Mouse (Mus musculus): ENCODE results near the gene Cyp1a2. TPM values are rescaled to one million over a fixed set of nuclear protein-coding genes. Genes with fewer than 3 reads are reported as not detected.

Gene Cyp1a2
- polyA plus RNA-seq, 1 experiment from 2014 or later: not detected

DNA sequence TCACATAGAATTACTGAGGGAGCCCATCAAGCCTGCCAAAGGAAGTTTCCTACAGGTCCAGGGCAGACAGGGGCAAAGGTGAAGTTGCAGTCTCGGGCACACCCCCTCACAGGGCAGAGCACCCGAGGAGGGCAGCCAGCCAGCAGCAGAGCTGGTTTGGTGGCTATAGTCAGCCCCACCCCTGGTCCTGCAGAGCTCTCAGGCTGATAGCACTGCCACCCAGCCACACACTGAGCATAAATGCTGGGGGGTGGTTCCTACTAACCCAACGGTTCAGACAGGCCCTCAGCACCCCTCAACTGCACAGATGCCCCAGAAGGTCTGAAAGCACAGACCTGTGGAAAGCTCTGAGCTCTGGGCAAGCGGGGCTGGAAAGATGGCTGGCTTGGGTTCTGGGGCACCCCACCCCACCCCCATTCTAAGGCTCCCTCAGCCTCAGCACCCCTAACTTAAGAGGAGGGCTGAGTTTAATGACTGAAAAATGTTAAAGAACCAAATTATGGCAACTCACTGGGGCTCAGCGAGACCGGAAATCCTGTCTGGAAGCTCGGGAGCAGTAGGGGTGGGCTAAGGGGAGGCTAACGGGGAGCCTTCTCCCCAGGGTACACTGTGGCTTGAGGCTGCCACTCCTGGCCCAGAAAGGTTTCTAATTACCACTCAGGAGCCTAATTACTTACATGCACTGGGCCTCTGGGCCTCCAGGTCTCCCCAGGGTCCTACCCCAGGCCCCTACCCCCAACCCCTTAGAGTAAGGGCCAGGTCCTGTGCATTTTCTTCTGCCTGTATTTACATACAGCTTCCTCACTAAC, 44.6 kb downstream of the Cyp1a2 start:
- Histone ChIP-seq H3K4me3 (ENCODE audit: low read length) (no peak overlapping the region), H3K4me2 (replicated peaks; ENCODE audit: low read depth, low read length) (peak overlapping the region; percentile 24; the same call in 1 of the 2 replicates)
- ATAC-seq (ENCODE audit: low FRiP score, low TSS enrichment): no peak; the same call in 1 of the 2 replicates

DNA sequence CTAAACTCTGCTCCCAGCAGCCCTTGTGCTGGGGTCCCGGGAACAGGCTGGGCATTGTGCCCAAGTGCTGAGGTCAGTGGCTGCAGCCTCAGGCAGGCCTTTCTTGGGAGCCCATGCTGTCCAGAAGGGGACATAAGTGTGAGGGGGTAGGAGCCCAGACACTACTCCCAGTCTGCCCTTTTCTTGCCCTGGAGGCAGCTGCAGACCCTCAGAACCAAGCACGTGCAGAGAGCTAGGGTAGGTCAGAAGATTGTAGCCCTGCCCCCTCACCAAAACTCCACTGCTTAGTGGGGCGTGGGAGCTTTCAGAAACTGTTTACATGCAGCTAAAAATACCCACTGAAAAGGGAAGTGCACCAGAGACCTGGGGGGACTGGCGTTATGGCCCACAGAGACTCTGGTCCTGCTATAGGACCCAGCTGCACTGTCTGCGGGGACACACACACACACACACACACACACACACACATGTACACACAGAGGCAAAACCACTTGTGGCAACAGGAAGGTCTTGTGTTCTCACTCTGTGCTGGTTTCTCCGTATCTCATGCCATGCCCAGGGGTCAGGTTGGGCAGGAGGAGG, 45.7 kb downstream of the Cyp1a2 start:
- H3K4me3 ChIP-seq (ENCODE audit: low read length): no peak overlapping the region

More for the DNA sequence above, 44.6 kb downstream of the Cyp1a2 start:
- Histone ChIP-seq H3K36me3 (ENCODE audit: control insufficient read depth, insufficient read depth, low read length) (peaks cover 12% of the 10 kb centered on the region), H3K9ac (ENCODE audit: low read depth, low read length) (peak overlapping the region; percentile 28; the same call in 1 of the 2 replicates), H3K9me3 (ENCODE audit: control insufficient read depth, low read length) (no peaks in the 10 kb centered on the region), H3K27ac (ENCODE audit: low read depth, low read length) (peak overlapping the region; percentile 76; the same call in 1 of the 2 replicates), H3K4me1 (ENCODE audit: control insufficient read depth, insufficient read depth, low read length) (peaks cover 65% of the 10 kb centered on the region), H3K27me3 (ENCODE audit: control insufficient read depth, insufficient read depth, low read length) (no peaks in the 10 kb centered on the region)
- 14% methylated on average over 8 of the region's 8 CpGs for WGBS

DNA sequence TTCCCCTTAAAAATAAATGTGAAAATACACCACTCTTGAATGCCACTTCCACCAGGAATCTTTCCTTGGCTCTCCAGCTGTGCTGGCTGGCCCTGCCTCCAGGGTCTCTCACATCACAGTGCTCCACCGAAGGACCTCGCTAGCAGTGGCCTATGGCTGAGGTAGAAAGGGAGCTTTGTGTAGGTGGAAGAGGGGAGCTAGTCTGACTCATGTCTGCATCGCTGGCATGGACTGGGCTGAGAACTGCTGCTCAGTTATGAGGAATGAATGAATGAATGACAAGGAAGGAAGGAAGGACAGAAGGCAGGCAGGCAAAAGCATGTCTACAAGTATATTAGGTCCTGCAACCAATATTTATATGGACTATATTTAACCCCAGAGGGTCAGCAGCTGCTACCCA, 46.2 kb downstream of the Cyp1a2 start:
- 48% methylated on average over 3 of the region's 3 CpGs for WGBS

More for the DNA sequence above, 45.7 kb downstream of the Cyp1a2 start:
- WGBS: 9% methylated on average over 6 of the region's 6 CpGs
- H3K4me1 ChIP-seq (ENCODE audit: control insufficient read depth, insufficient read depth, low read length): peaks cover 55% of the 10 kb centered on the region
- peak; percentile 30 for ATAC-seq (ENCODE audit: low FRiP score, low TSS enrichment)
- H3K36me3 ChIP-seq (ENCODE audit: control insufficient read depth, insufficient read depth, low read length): peaks cover 12% of the 10 kb centered on the region
- H3K9ac ChIP-seq (ENCODE audit: low read depth, low read length): peak overlapping the region; percentile 28; the same call in 1 of the 2 replicates
- H3K27ac ChIP-seq (ENCODE audit: low read depth, low read length): peak overlapping the region; percentile 76
- H3K4me2 ChIP-seq (replicated peaks; ENCODE audit: low read depth, low read length): peak overlapping the region; percentile 24; the same call in 1 of the 2 replicates
- H3K27me3 ChIP-seq (ENCODE audit: control insufficient read depth, insufficient read depth, low read length): no peaks in the 10 kb centered on the region
- H3K9me3 ChIP-seq (ENCODE audit: control insufficient read depth, low read length): no peaks in the 10 kb centered on the region

DNA sequence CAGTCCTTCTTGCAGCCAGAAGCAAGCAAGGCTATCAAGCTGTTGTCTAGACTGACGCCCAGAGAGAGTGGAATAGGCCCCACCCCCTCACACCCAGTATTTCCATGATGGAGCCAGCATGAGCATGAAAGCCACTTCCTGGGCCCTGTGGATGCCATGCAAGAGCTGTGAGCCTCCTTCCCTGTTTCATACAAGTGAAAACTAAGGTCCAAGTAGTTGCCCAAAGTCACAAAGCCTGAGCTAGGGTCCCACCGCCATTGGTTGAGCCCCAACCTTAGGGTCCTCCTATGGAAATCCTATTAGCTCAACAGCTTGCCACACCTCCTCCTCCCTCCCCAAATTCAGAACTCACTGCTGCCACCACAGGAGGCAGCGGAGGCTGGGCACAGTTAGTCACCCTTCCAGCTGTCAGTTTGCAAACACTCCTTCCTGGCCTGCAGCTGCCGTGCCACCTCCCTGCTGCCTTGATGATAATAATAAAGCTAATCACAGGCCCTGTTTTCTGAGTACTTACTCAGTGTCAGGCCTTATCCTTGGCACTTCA, 50.0 kb downstream of the Cyp1a2 start:
- H3K9ac ChIP-seq (ENCODE audit: low read depth, low read length): no peak overlapping the region
- H3K4me3 ChIP-seq (ENCODE audit: low read length): no peak overlapping the region
- WGBS: 43% methylated on average over 4 of the region's 4 CpGs
- no peak overlapping the region for H3K4me2 ChIP-seq (replicated peaks; ENCODE audit: low read depth, low read length)
- peaks cover 15% of the 10 kb centered on the region for H3K4me1 ChIP-seq (ENCODE audit: control insufficient read depth, insufficient read depth, low read length)
- no peak for ATAC-seq (ENCODE audit: low FRiP score, low TSS enrichment)
- no peak overlapping the region for H3K27ac ChIP-seq (ENCODE audit: low read depth, low read length)
- no peaks in the 10 kb centered on the region for H3K9me3 ChIP-seq (ENCODE audit: control insufficient read depth, low read length)
- no peaks in the 10 kb centered on the region for H3K27me3 ChIP-seq (ENCODE audit: control insufficient read depth, insufficient read depth, low read length)
- H3K36me3 ChIP-seq (ENCODE audit: control insufficient read depth, insufficient read depth, low read length): peaks cover 28% of the 10 kb centered on the region

More for the DNA sequence above, 46.2 kb downstream of the Cyp1a2 start:
- Histone ChIP-seq H3K9ac (ENCODE audit: low read depth, low read length) (no peak overlapping the region), H3K9me3 (ENCODE audit: control insufficient read depth, low read length) (no peaks in the 10 kb centered on the region), H3K4me3 (ENCODE audit: low read length) (no peak overlapping the region), H3K36me3 (ENCODE audit: control insufficient read depth, insufficient read depth, low read length) (peaks cover 14% of the 10 kb centered on the region), H3K4me1 (ENCODE audit: control insufficient read depth, insufficient read depth, low read length) (peaks cover 49% of the 10 kb centered on the region), H3K27ac (ENCODE audit: low read depth, low read length) (peak overlapping the region; percentile 76), H3K27me3 (ENCODE audit: control insufficient read depth, insufficient read depth, low read length) (no peaks in the 10 kb centered on the region), H3K4me2 (replicated peaks; ENCODE audit: low read depth, low read length) (peak overlapping the region; percentile 24; the same call in 1 of the 2 replicates)
- ATAC-seq (ENCODE audit: low FRiP score, low TSS enrichment): no peak

DNA sequence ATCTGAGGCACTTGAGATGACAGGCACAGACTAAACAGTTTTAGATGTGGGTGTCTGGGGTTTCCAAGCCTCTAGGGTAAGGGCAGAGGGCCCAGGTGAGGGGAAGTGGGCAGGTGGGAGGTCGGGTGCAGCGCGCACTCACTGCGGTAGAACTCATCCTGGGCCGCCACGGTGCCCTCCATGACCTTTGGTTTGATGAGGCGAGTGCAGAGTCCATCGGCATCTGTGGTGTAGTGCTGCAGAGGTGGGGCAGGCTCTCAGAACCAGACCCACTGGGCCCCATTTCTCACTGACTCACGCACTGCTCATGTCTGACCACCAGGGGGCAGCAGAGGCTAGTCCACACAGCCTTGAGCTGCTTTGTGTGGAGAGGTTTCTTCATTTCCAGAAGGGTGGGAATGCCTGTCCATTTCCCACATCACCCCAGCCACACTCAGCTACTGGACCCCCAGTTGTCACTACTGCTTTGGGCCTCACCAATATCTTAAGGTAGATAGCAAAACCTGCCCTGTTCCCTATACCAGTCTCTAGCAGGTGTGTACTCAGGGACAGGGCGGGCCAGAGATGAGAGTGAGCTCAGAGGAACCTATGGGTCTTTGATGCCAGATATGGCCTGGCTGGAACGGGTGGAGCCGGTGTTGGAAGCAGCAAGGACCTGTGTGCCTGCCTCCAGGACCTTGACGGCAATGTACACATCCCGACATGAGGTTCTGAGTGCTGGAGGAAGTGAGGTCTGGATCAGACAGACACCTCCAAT, 54.2 kb downstream of the Cyp1a2 start:
- no peak overlapping the region for H3K9ac ChIP-seq (ENCODE audit: low read depth, low read length)
- peak; percentile 69 for ATAC-seq (ENCODE audit: low FRiP score, low TSS enrichment)
- peaks cover 64% of the 10 kb centered on the region for H3K36me3 ChIP-seq (ENCODE audit: control insufficient read depth, insufficient read depth, low read length)
- H3K27me3 ChIP-seq (ENCODE audit: control insufficient read depth, insufficient read depth, low read length): no peaks in the 10 kb centered on the region
- no peaks in the 10 kb centered on the region for H3K4me1 ChIP-seq (ENCODE audit: control insufficient read depth, insufficient read depth, low read length)
- 73% methylated on average over 14 of the region's 14 CpGs for WGBS
- H3K4me3 ChIP-seq (ENCODE audit: low read length): no peak overlapping the region
- H3K27ac ChIP-seq (ENCODE audit: low read depth, low read length): no peak overlapping the region
- no peaks in the 10 kb centered on the region for H3K9me3 ChIP-seq (ENCODE audit: control insufficient read depth, low read length)
- H3K4me2 ChIP-seq (replicated peaks; ENCODE audit: low read depth, low read length): no peak overlapping the region

DNA sequence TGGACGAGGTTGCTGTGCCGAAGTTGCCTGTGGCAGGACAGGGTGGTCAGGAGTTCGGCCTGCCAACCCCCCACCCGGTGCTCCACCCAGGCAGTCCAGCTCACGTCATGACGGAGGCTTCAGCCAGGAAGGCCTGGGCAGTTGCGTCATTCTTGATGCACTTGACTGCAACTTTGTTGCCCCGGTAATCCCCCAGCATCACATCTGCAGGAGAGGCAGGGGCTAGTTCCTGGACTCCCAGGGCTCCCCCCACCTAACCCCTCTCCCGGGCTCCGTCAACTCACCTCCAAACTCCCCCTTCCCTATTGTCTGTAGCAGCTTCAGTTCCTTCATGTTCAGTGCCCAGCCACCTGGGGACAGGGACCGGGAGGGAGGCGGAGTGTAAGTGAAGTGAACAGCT, 54.8 kb downstream of the Cyp1a2 start:
- Histone ChIP-seq H3K27me3 (ENCODE audit: control insufficient read depth, insufficient read depth, low read length) (no peaks in the 10 kb centered on the region), H3K4me3 (ENCODE audit: low read length) (no peak overlapping the region), H3K36me3 (ENCODE audit: control insufficient read depth, insufficient read depth, low read length) (peaks cover 64% of the 10 kb centered on the region), H3K9me3 (ENCODE audit: control insufficient read depth, low read length) (no peaks in the 10 kb centered on the region), H3K4me1 (ENCODE audit: control insufficient read depth, insufficient read depth, low read length) (no peaks in the 10 kb centered on the region), H3K27ac (ENCODE audit: low read depth, low read length) (no peak overlapping the region), H3K4me2 (replicated peaks; ENCODE audit: low read depth, low read length) (no peak overlapping the region), H3K9ac (ENCODE audit: low read depth, low read length) (no peak overlapping the region)
- WGBS: 91% methylated on average over 12 of the region's 12 CpGs
- peak; percentile 24; the same call in 1 of the 2 replicates for ATAC-seq (ENCODE audit: low FRiP score, low TSS enrichment)

DNA sequence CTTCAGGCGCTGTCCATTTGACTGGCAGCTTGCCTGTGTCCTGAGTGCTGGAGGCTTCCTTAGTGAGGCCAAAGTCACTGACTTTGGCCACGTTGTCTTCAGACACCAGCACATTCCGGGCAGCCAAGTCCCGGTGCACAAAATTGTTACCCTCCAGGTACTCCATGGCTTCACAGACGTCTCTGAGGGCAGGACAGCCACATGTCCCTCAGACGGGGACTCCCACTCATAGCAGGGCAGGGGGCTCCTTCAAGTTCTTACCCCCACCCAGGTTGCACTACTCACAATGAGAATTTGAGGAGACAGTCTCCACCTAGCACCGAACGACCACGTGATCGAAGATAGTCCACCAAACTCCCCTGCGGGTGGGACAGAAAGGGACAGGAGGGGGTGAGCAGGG, 55.6 kb downstream of the Cyp1a2 start:
- H3K9me3 ChIP-seq (ENCODE audit: control insufficient read depth, low read length): no peaks in the 10 kb centered on the region
- H3K36me3 ChIP-seq (ENCODE audit: control insufficient read depth, insufficient read depth, low read length): peaks cover 64% of the 10 kb centered on the region
- ATAC-seq (ENCODE audit: low FRiP score, low TSS enrichment): no peak
- H3K9ac ChIP-seq (ENCODE audit: low read depth, low read length): no peak overlapping the region
- H3K27me3 ChIP-seq (ENCODE audit: control insufficient read depth, insufficient read depth, low read length): no peaks in the 10 kb centered on the region
- no peak overlapping the region for H3K4me3 ChIP-seq (ENCODE audit: low read length)
- H3K27ac ChIP-seq (ENCODE audit: low read depth, low read length): no peak overlapping the region
- no peak overlapping the region for H3K4me2 ChIP-seq (replicated peaks; ENCODE audit: low read depth, low read length)
- no peaks in the 10 kb centered on the region for H3K4me1 ChIP-seq (ENCODE audit: control insufficient read depth, insufficient read depth, low read length)
- WGBS: 90% methylated on average over 11 of the region's 11 CpGs

DNA sequence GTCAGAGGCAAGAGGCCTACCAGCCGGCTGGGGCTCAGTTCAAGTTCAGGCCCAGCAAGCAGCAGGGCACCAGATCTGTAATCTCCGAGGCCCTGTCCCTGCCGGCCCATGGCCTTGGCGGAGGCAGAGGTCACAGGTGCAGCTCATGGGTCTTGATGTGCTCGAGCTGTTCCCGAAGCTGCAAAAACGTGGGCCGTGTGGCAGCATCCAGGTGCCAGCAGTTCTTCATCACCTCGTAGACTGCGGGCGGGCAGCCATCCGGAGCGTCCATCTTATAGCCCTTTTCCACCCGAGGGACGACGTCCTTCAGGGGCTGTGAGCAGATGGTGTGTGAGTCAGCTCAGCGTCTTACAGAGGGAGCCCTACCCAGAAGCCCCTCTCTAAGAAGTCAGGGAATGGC, 56.3 kb downstream of the Cyp1a2 start:
- peaks cover 61% of the 10 kb centered on the region for H3K36me3 ChIP-seq (ENCODE audit: control insufficient read depth, insufficient read depth, low read length)
- H3K9ac ChIP-seq (ENCODE audit: low read depth, low read length): no peak overlapping the region

More for the DNA sequence above, 56.3 kb downstream of the Cyp1a2 start:
- Histone ChIP-seq H3K27ac (ENCODE audit: low read depth, low read length) (no peak overlapping the region), H3K27me3 (ENCODE audit: control insufficient read depth, insufficient read depth, low read length) (no peaks in the 10 kb centered on the region), H3K9me3 (ENCODE audit: control insufficient read depth, low read length) (no peaks in the 10 kb centered on the region), H3K4me1 (ENCODE audit: control insufficient read depth, insufficient read depth, low read length) (no peaks in the 10 kb centered on the region), H3K4me3 (ENCODE audit: low read length) (no peak overlapping the region), H3K4me2 (replicated peaks; ENCODE audit: low read depth, low read length) (no peak overlapping the region)
- 87% methylated on average over 17 of the region's 17 CpGs for whole genome bisulfite sequencing
- ATAC-seq (ENCODE audit: low FRiP score, low TSS enrichment): no peak

All from kidney, embryonic 14.5 days (tissue).